Mouse (Mus musculus) CH12.LX (cell line): ENCODE data around the gene Tex44.

ENCODE experiments used
- GABPA ChIP-seq: IDR thresholded peaks from 2 replicates; pipeline ENCODE4 v1.6.1; 2012; ENCODE audit warnings: low read depth, low read length, improper control_type of control experiment, inconsistent platforms; ENCODE audit not compliant: insufficient replicate concordance
- HCFC1 ChIP-seq: IDR thresholded peaks from 2 replicates; pipeline ENCODE4 v1.6.1; 2012; ENCODE audit warnings: low read depth, mild to moderate bottlenecking, inconsistent platforms, low read length, improper control_type of control experiment
- MAX ChIP-seq: IDR thresholded peaks from 2 replicates; pipeline ENCODE4 v1.6.1; 2011; ENCODE audit warnings: low read length, improper control_type of control experiment
- MEF2A ChIP-seq: IDR thresholded peaks from 2 replicates; pipeline ENCODE4 v1.6.1; 2014; ENCODE audit warnings: low read depth, mild to moderate bottlenecking, inconsistent platforms, low read length, improper control_type of control experiment, borderline replicate concordance

DNA sequence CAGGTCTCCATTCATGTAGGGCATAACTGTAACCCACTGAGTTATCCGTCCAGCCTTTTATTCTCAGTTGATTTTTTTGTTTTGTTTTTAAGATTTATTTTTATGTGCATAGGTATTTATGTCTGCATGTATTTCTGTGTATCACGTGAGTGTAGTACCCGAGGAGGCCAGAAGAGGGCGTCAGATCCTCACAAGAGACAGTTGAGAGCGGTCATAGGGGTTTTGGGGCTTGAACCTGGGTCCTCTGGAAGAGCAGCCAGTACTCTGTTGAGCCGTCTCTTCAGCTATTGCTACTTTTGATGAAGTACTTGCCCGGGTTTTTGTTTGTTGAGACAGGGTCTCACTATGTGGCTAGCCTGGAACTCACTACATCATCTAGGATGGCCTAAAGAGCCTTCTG, 30.2 kb upstream of the Tex44 start:
- TF ChIP-seq MEF2A (no peak), GABPA (no peak), HCFC1 (no peak), MAX (no peak)
